Mouse (Mus musculus): ENCODE data around the gene Dpp6. TPM values are rescaled to one million over a fixed set of nuclear protein-coding genes. Genes with fewer than 3 reads are reported as not detected.

The Dpp6 gene
- polyA plus RNA-seq, 1 experiment from 2014 or later, result 1.3 TPM

DNA sequence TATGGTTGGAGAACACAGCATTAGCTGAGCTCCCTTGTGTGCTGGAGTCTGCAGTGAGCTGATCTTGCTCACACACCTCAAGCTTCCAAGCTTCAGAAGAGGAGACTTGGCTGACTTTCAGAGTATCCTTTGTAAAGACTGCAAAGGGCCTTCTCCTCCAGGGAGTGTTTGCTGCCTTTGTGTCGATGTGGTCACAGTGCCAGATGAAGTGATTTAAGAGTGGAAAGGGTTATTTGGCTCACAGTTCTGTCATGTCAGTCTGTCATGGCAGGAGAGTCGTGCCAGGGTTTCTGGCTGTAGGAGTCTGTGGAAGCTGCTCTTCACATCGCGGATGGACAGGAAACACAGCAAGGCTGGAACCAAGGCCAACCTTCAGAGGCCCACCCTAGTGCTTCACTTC lies 899.0 kb downstream of the Dpp6 start:
- WGBS, result 83% methylated on average over 4 of the region's 4 CpGs
- no peak overlapping the region for H3K4me2 ChIP-seq (ENCODE audit: low read length)
- no peak for TF ChIP-seq CTCF (IDR thresholded peaks at IDR 0.05; ENCODE audit: low read depth)
- H3K36me3 ChIP-seq (ENCODE audit: insufficient read depth, low read length), result no peaks in the 10 kb centered on the region
- H3K27me3 ChIP-seq (ENCODE audit: insufficient read depth, low read length), result no peaks in the 10 kb centered on the region
- no peaks in the 10 kb centered on the region; the same call in 1 of the 2 replicates for H3K4me1 ChIP-seq (replicated peaks; ENCODE audit: insufficient read depth, low read length)
- DNase-seq (ENCODE audit: low spot score), result no peak
- no peak overlapping the region for H3K4me3 ChIP-seq (replicated peaks; ENCODE audit: low read depth, low read length)
- H3K9me3 ChIP-seq (replicated peaks; ENCODE audit: low read length), result no peaks in the 10 kb centered on the region
- H3K27ac ChIP-seq, result no peak overlapping the region
- no peak overlapping the region for H3K9ac ChIP-seq (ENCODE audit: low read depth, low read length)
- no peak for ATAC-seq (replicated peaks; ENCODE audit: low FRiP score, low read depth)

DNA sequence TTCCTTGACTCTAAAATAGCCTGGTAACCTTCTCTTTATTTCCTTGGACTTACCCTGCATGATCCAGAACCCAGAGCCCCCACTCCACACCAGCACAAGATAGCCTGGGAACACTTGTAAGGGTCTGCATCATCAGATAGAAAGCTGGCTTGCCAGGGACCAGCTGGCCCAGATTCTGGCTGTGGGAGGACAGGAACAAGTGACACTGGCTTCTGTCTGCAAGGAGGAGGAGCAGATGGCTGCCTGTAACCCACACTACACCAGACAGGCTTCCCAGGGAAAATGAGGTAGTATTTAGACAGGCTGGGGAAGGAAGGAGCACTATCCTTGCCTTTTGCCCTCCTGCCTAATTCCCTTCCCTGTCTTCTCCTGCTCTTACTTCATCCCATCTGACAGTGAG lies 900.3 kb downstream of the Dpp6 start:
- Histone ChIP-seq H3K9ac (ENCODE audit: low read depth, low read length) (no peak overlapping the region), H3K4me2 (ENCODE audit: low read length) (no peak overlapping the region), H3K4me1 (replicated peaks; ENCODE audit: insufficient read depth, low read length) (no peaks in the 10 kb centered on the region; the same call in 1 of the 2 replicates), H3K27ac (no peak overlapping the region), H3K36me3 (ENCODE audit: insufficient read depth, low read length) (no peaks in the 10 kb centered on the region), H3K9me3 (replicated peaks; ENCODE audit: low read length) (no peaks in the 10 kb centered on the region), H3K4me3 (replicated peaks; ENCODE audit: low read depth, low read length) (no peak overlapping the region), H3K27me3 (ENCODE audit: insufficient read depth, low read length) (no peaks in the 10 kb centered on the region)
- no peak for DNase-seq (ENCODE audit: low spot score)
- no peak for ATAC-seq (replicated peaks; ENCODE audit: low FRiP score, low read depth)
- no peak for TF ChIP-seq CTCF (IDR thresholded peaks at IDR 0.05; ENCODE audit: low read depth)

DNA sequence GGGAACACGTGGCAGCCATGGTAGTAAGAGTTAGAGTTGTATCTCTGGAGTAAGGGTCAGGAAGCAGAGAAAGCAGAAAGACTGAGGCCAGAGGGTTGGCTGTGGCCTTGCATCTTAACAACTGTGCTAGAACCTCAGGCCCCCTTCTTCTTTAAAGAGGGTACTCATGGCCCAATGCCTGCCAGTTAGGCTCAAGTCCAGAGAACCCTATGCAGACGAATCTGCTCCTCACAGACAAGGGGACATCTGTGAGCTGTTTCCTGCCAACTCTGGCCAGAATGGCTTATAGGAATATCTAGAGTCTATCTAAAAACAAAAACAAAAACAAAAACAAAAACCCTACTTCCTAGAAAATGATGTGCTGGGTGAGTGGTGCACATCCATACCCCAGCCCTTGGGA lies 902.3 kb downstream of the Dpp6 start:
- no peak overlapping the region for H3K27ac ChIP-seq
- no peaks in the 10 kb centered on the region for H3K9me3 ChIP-seq (replicated peaks; ENCODE audit: low read length)
- DNase-seq (ENCODE audit: low spot score) (no peak), ATAC-seq (replicated peaks; ENCODE audit: low FRiP score, low read depth) (no peak)
- no peak overlapping the region for H3K9ac ChIP-seq (ENCODE audit: low read depth, low read length)
- TF ChIP-seq CTCF (IDR thresholded peaks at IDR 0.05; ENCODE audit: low read depth), result no peak
- no peaks in the 10 kb centered on the region for H3K36me3 ChIP-seq (ENCODE audit: insufficient read depth, low read length)
- H3K4me3 ChIP-seq (replicated peaks; ENCODE audit: low read depth, low read length), result no peak overlapping the region
- no peaks in the 10 kb centered on the region for H3K27me3 ChIP-seq (ENCODE audit: insufficient read depth, low read length)
- WGBS, result 75% methylated on average over 2 of the region's 2 CpGs
- no peaks in the 10 kb centered on the region; the same call in 1 of the 2 replicates for H3K4me1 ChIP-seq (replicated peaks; ENCODE audit: insufficient read depth, low read length)
- no peak overlapping the region for H3K4me2 ChIP-seq (ENCODE audit: low read length)

- 37% methylated on average over 2 of the region's 2 CpGs for WGBS
- no peak overlapping the region for H3K4me3 ChIP-seq (replicated peaks; ENCODE audit: low read depth, low read length)
- DNase-seq (ENCODE audit: low spot score) (no peak), ATAC-seq (replicated peaks; ENCODE audit: low FRiP score, low read depth) (no peak)
- H3K27me3 ChIP-seq (ENCODE audit: insufficient read depth, low read length), result no peaks in the 10 kb centered on the region
- peak; percentile 56 for TF ChIP-seq CTCF (IDR thresholded peaks at IDR 0.05; ENCODE audit: low read depth)
- H3K36me3 ChIP-seq (ENCODE audit: insufficient read depth, low read length), result no peaks in the 10 kb centered on the region
- H3K27ac ChIP-seq, result no peak overlapping the region
- H3K9ac ChIP-seq (ENCODE audit: low read depth, low read length), result no peak overlapping the region
- no peak overlapping the region for H3K4me2 ChIP-seq (ENCODE audit: low read length)
- H3K4me1 ChIP-seq (replicated peaks; ENCODE audit: insufficient read depth, low read length), result no peaks in the 10 kb centered on the region
- no peaks in the 10 kb centered on the region for H3K9me3 ChIP-seq (replicated peaks; ENCODE audit: low read length)
These were observed 907.5 kb downstream of the Dpp6 start for GRCm38 (mm10) chr5:27724460-27724859.

DNA sequence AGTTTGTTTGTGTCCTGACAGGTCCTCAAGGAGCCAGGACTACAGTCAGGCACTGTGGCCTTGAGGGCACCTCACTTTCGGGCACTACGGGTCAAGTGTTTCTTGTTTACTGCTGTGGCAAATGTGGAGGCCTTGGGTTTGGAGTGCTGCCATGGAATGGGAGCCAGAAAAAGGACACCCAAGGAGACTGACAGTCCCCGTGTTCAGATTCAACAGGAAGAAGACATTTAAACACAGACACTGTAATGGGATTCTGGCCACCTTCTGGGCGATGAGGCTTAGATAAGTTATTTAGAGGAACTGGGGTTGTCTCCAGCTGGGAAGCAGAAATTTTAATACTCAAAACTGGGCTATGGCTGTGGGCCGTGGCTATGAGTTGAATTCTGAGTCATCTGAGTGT lies 913.7 kb downstream of the Dpp6 start:
- no peaks in the 10 kb centered on the region for H3K36me3 ChIP-seq (ENCODE audit: insufficient read depth, low read length)
- no peaks in the 10 kb centered on the region for H3K27me3 ChIP-seq (ENCODE audit: insufficient read depth, low read length)
- no peaks in the 10 kb centered on the region for H3K9me3 ChIP-seq (replicated peaks; ENCODE audit: low read length)
- no peaks in the 10 kb centered on the region for H3K4me1 ChIP-seq (replicated peaks; ENCODE audit: insufficient read depth, low read length)
- TF ChIP-seq CTCF (IDR thresholded peaks at IDR 0.05; ENCODE audit: low read depth), result no peak
- no peak overlapping the region for H3K9ac ChIP-seq (ENCODE audit: low read depth, low read length)
- WGBS, result 60% methylated on average over 5 of the region's 5 CpGs
- DNase-seq (ENCODE audit: low spot score), result no peak
- H3K4me2 ChIP-seq (ENCODE audit: low read length), result no peak overlapping the region
- H3K4me3 ChIP-seq (replicated peaks; ENCODE audit: low read depth, low read length), result no peak overlapping the region
- no peak for ATAC-seq (replicated peaks; ENCODE audit: low FRiP score, low read depth)
- no peak overlapping the region for H3K27ac ChIP-seq

GRCm38 (mm10) chr5:27731392-27731791 lies 914.4 kb downstream of the Dpp6 start:
- no peak for DNase-seq (ENCODE audit: low spot score)
- no peak for ATAC-seq (replicated peaks; ENCODE audit: low FRiP score, low read depth)
- Histone ChIP-seq H3K27ac (no peak overlapping the region), H3K27me3 (ENCODE audit: insufficient read depth, low read length) (no peaks in the 10 kb centered on the region), H3K4me3 (replicated peaks; ENCODE audit: low read depth, low read length) (no peak overlapping the region), H3K36me3 (ENCODE audit: insufficient read depth, low read length) (no peaks in the 10 kb centered on the region), H3K4me2 (ENCODE audit: low read length) (no peak overlapping the region), H3K4me1 (replicated peaks; ENCODE audit: insufficient read depth, low read length) (no peaks in the 10 kb centered on the region), H3K9ac (ENCODE audit: low read depth, low read length) (no peak overlapping the region), H3K9me3 (replicated peaks; ENCODE audit: low read length) (no peaks in the 10 kb centered on the region)
- no peak for TF ChIP-seq CTCF (IDR thresholded peaks at IDR 0.05; ENCODE audit: low read depth)
- 54% methylated on average over 1 of the region's 1 CpGs for WGBS

GRCm38 (mm10) chr5:27732288-27732868 lies 915.4 kb downstream of the Dpp6 start:
- WGBS, result 52% methylated on average over 5 of the region's 5 CpGs
- H3K36me3 ChIP-seq (ENCODE audit: insufficient read depth, low read length), result no peaks in the 10 kb centered on the region
- H3K4me2 ChIP-seq (ENCODE audit: low read length), result no peak overlapping the region
- ATAC-seq (replicated peaks; ENCODE audit: low FRiP score, low read depth) (no peak), DNase-seq (ENCODE audit: low spot score) (no peak)
- no peak for TF ChIP-seq CTCF (IDR thresholded peaks at IDR 0.05; ENCODE audit: low read depth)
- no peak overlapping the region for H3K27ac ChIP-seq
- H3K9me3 ChIP-seq (replicated peaks; ENCODE audit: low read length), result no peaks in the 10 kb centered on the region
- no peak overlapping the region for H3K9ac ChIP-seq (ENCODE audit: low read depth, low read length)
- H3K4me3 ChIP-seq (replicated peaks; ENCODE audit: low read depth, low read length), result no peak overlapping the region
- no peaks in the 10 kb centered on the region for H3K4me1 ChIP-seq (replicated peaks; ENCODE audit: insufficient read depth, low read length)
- no peaks in the 10 kb centered on the region for H3K27me3 ChIP-seq (ENCODE audit: insufficient read depth, low read length)

Data from kidney, postnatal 0 days (tissue).